Mouse (Mus musculus) B cell, adult 62 days (primary cell): ENCODE data around the gene Rnase12. TPM values are rescaled to one million over a fixed set of nuclear protein-coding genes. Genes with fewer than 3 reads are reported as not detected.

Experiments
- total RNA-seq: library from RNA; stranded (reverse); gene quantifications from 4 replicates; pipeline ENCODE4 v1.2.4, GENCODE M21; 2023

Rnase12 gene
- 1.2 to 1.6 TPM (median 1.6 TPM) in 3 of 4 replicates, not detected in the other for total RNA-seq

DNA sequence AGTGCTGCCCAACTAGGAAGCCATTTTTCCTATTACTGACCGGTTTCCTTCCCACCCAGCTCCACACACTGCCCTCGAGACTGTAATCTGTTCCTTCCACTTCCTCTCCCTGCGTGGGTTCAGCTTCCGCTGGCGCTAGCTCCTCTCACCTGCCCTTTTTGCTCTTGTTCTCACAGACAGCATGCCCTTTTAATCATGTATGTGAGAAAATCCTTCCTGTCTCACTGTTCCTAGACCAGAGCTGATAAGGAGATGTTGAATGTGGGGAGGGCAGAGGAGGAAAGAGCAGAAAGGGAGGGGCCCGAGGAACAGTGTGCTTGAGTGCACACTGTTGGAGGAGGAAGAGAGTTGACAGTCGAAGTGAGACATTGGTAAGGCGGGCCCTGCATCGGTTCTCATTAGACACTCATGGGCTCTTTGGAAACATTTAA, at the start of gene Rnase12:
TSS of gene Rnase12 (minus strand) at position 261 of the 431 bp plus-strand sequence.

DNA sequence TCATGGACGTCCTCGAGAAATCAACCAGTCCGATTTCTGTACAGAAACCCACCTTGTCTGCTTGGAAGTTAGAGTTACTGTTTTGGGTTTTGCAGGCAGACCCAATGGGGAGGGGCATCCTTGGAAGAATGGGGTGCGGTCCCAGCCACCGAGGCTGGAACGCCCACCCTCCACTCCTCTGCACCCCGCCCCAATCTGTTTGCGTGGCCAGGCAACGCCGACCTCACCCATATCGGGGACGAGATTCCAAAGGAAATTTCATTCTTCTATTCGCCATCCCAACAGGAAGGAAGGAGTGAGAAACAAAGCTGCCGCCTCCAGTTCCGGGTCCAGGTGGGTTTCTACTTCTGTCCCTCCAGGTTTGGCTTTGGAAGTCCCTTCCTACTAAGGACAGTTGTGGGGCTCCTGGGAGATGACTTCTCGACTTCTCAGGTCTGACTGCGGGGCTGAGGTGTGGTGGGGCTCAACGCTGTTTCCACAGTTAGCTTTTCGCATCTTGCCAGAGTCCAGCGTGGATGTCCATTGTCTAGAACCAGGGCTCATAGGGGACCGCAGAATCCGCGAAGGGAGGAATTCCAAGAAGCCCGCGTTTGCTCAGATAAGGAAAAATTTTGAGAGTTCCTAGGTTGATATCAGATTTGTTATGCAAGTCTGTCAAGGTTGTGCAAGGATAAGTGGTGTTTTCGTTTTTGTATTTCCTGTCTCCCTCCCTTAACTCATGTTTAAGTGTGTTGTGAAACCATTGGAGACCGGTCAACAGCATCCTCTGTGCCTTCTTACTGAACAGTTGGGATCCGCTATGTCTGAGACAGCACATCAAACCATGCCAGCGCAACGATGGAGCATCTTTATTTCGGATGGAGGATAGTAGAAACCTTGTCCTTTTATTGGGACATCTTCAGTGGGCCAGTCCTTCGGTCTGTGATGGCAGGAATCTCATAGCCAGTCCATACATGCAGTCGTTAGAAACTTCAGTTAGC, 33.8 kb upstream of the Rnase12 start, which contains the start of the genes Rnase4 and Ang:
TSS of gene Rnase4 (plus strand) at position 157 of the 980 bp plus-strand sequence.
TSS of gene Ang (plus strand) at position 230 of the 980 bp plus-strand sequence.

GRCm38 (mm10) chr14:51074335-51074734, 16.9 kb upstream of the Rnase12 start, which contains the start of gene Olfr750:
Olfr750 (minus strand) TSS chr14:51074435.

GRCm38 (mm10) chr14:51050063-51050462, 7.4 kb downstream of the Rnase12 start, which contains the start of gene Rnase11:
Rnase11 (minus strand) TSS chr14:51050163.

GRCm38 (mm10) chr14:51041769-51042168, 15.7 kb downstream of the Rnase12 start, which contains the start of gene Rnase9:
Rnase9 (minus strand) TSS chr14:51041869.

GRCm38 (mm10) chr14:51007152-51007801, 50.2 kb downstream of the Rnase12 start, which contains the start of gene Rnase10:
Rnase10 (plus strand) TSS chr14:51007751.

Other genes with a start within 250 kb of the Rnase12 start
- gene Ccnb1ip1, start 249.9 kb downstream of the Rnase12 start, total RNA-seq: 2.6 TPM in 1 of 4 replicates, not detected in the others
- gene Parp2, start 249.8 kb downstream of the Rnase12 start, total RNA-seq: 58.4 to 66.1 TPM (median 62.7 TPM) in 4 replicates
- gene Tep1, start 187.1 kb downstream of the Rnase12 start, total RNA-seq: 42.8 to 52.8 TPM (median 52.1 TPM) in 4 replicates
- gene Klhl33, start 160.2 kb downstream of the Rnase12 start, total RNA-seq: not detected in 4 replicates
- gene Osgep, start 132.8 kb downstream of the Rnase12 start, total RNA-seq: 53.0 to 57.1 TPM (median 55.7 TPM) in 4 replicates
- gene Apex1, start 132.7 kb downstream of the Rnase12 start, total RNA-seq: 45.0 to 50.7 TPM (median 48.6 TPM) in 4 replicates
- 218 to 233 TPM (median 228 TPM) in 4 replicates for gene Pip4p1, start 126.8 kb downstream of the Rnase12 start, total RNA-seq
- gene Pnp, start 126.6 kb downstream of the Rnase12 start, total RNA-seq: 35.7 to 39.8 TPM (median 38.4 TPM) in 4 replicates
- gene Gm49342, start 113.1 kb downstream of the Rnase12 start, total RNA-seq: 15.8 to 34.1 TPM (median 21.0 TPM) in 4 replicates
- 1.6 to 3.2 TPM (median 1.8 TPM) in 3 of 4 replicates, not detected in the other for gene Pnp2, start 101.7 kb downstream of the Rnase12 start, total RNA-seq
- not detected in 4 replicates for gene Rnase10, start 49.9 kb downstream of the Rnase12 start, total RNA-seq
- gene Rnase9, start 15.8 kb downstream of the Rnase12 start, total RNA-seq: not detected in 4 replicates
- not detected in 4 replicates for gene Rnase11, start 7.5 kb downstream of the Rnase12 start, total RNA-seq
- not detected in 4 replicates for gene Olfr750, start 16.8 kb upstream of the Rnase12 start, total RNA-seq
- gene Rnase4, start 33.4 kb upstream of the Rnase12 start, total RNA-seq: 0.38 to 0.75 TPM (median 0.55 TPM) in 3 of 4 replicates, not detected in the other
- gene Ang, start 33.5 kb upstream of the Rnase12 start, total RNA-seq: not detected in 4 replicates
- not detected in 4 replicates for gene Eddm3b, start 56.8 kb upstream of the Rnase12 start, total RNA-seq
- 95.9 to 104 TPM (median 99.0 TPM) in 4 replicates for gene Rnase6, start 66.2 kb upstream of the Rnase12 start, total RNA-seq
- gene Rnase1, start 89.1 kb upstream of the Rnase12 start, total RNA-seq: 0.78 TPM in 1 of 4 replicates, not detected in the others
- not detected in 4 replicates for gene Rnase2b, start 104.6 kb upstream of the Rnase12 start, total RNA-seq
- not detected in 4 replicates for gene Ang2, start 141.5 kb upstream of the Rnase12 start, total RNA-seq
- gene Ear14, start 145.7 kb upstream of the Rnase12 start, total RNA-seq: not detected in 4 replicates
- gene Rnase2a, start 198.5 kb upstream of the Rnase12 start, total RNA-seq: not detected in 4 replicates